Mouse (Mus musculus): ENCODE results near the gene Pdzrn3.

The Pdzrn3 gene

DNA sequence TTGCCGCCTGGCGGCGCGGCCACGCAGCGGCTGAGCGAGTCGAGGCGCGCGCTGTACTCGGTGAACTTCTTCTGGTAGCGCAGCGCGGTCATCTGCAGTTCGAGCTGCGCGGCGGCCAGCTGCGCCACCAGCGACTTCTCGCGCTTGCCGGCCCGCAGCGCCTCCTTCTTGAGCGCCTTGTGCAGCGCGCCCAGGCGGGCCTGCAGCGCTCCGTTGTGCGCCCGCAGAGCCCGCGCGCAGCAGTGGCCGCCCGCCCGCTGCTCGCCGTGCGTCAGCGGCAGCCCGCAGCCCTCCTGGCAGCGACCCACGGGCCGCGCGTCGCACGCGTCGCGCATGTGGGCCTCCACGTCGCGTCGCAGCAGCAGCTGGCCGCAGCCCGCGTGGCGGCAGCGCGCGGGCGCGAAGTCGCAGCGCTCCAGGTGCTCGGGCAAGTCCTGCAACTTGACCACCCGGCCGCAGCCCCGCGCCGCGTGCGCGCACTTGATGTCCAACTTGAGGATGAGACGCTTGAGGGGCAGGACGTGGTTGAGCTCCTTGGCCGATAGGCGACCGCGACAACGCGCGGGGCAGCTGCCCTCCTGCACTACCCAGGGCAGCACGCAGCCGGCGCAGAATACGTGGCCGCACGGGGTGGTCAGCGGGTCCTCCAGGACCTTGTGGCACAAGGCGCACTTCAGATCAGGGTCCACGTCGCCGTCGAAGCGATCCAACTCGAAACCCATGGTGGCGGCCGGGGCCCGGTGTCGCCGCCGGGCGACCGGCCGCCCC lies at the start of gene Pdzrn3:
TSS of gene Pdzrn3 (minus strand) at position 731 of the 768 bp plus-strand sequence.
- DNase-seq: no peak

DNA sequence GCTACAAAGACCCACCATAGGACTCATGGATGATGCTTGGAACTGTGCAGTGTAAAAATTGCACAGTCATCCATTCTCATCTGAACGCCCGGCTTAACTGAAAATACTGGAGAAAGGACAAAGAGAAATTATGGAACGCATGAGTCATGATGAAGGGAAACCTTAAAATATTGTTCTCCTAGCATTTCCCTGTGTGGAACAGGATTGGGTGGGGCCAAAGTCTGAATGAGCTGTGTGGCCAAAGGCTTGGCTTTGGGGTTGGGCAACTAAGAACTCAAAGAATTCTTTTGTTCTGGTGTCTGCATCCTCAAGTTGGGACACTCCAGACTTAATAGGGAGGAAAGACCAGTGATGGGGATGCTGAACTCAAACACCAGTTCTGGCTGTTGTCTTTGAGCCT lies 49.6 kb upstream of the Pdzrn3 start:
- DNase-seq: no peak

DNA sequence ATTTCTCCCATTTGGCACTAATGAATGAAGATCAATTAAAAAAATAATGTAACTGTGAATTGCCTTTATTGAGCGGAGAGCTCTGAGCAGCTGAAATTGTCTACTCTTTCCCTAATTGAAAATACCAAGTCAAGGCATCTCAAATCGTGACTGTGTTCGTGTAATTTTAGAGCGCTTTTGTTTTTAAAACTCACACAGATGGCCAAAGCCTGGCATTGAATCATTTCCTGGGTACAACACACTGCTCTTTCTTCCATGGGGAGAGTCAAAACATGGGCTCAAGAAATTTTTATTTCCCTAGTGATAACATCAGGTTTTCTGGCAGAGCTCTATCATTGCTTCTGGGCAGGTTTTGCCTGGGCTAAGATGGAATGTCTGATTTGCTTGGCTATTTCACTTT lies 48.6 kb upstream of the Pdzrn3 start:
- DNase-seq: no peak

DNA sequence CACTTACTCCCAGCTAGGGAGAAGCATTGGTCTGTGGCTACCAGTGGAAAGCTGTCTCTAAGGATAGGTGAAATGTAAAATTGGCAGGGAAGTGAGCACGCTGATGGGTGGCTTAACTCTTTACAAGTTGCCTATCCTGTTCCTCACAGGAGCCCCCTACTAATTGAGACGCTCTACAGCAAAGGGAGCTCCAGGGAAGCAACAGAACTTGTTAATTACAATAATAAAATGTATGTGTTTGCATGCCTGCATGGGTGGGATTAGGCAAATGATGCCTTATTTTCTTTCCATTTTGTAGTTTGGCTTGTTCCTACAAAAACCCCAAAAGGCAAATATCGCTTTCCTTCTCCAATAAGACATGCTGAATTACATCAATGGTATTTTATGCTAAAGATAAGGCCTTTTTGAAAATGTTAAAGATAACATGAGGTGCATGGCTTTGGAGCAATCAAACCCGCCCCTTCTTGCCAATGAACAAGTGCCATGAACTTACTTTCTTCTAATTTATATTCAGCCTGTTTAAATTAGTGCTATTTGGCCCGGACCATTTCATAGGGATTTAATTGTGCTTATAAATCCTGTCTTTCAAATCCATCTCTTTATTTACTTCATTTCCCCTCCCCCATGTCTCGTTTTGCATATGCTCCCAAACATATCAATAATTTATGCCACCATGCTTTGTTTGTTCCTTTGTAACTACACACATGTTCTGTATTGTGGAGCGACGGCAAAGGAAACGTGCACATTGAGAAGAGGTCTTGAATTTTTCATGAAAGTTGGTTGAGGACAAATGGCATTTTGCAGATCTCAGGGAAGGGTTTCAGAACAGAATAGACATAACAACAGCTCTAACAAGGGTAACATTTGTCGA lies 44.6 kb upstream of the Pdzrn3 start:
- DNase-seq: no peak

DNA sequence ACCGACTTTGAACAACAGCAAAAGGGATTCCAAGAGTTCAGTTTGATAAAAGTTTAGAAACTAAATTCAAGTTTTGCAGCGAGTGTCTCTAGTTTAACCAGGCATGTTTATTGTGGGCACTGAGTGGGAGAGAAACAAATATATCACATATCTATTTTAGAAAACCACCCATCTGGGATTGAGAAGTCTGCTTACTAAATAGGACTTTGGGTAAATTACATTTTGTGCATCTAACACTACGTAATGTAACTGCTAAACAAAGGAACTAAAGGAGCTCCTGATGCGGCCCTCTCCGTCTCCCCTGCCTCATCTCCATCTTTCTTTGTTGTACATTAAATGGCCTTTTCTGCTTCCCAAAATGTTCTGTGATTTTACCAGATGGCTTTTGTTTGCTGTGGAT lies 40.5 kb upstream of the Pdzrn3 start:
- no peak for DNase-seq

DNA sequence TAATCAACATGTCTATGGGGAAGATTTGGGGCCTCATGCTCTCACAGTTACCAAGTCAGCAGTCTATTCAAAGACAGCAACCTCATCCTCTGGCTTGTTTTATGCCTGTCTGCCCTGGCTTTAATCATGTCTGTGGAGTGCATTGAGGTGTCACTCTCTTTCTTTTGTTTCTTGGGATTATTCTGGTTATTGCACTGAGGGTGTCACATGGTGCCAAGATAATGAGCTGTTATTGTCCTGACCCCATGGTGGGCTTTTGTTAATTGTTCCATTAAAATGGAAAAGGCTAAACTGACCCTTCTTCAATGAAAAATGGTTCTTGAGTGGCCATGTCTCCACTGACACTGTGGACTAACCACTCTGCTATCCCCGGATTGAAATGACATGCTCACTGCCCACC lies 34.0 kb upstream of the Pdzrn3 start:
- no peak for DNase-seq

DNA sequence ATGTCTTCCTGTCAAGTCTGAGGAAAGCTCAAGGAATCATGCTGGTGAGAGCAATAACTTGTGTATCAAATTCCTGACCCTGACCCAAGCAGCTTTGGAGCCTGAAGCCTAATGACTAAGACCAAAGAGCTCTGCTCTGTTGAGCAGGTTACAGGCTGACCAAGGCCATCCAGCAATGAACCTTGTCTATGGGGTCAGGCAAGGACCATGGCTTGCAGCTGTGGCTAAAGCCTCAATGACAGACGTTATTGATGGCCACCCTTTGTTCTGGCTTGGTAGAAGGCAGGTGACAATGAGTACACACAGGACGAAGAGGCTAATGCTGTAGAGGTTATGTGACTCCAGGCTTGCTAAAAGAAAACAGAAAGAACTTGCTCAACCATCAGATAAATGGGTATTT lies 33.4 kb upstream of the Pdzrn3 start:
- no peak for DNase-seq

DNA sequence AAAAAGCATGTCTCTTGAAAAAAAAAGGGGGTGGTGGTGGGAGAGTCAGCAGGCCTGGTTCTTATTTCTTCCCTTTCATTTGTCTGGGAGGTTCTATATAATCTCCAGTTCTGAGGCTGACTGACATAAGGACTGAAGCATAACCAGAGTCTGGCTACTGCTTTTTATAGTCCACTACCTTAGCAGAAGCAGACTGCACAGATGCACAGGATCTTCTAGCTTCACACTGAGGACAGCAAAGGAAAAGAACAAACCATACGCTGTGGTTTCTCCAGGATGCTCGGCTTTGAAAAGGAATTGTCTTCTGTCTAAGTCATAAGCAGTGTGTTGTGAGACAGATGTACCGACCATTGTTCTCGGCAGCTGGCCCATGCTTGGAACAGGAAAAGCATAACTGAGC lies 19.0 kb upstream of the Pdzrn3 start:
- DNase-seq: no peak

DNA sequence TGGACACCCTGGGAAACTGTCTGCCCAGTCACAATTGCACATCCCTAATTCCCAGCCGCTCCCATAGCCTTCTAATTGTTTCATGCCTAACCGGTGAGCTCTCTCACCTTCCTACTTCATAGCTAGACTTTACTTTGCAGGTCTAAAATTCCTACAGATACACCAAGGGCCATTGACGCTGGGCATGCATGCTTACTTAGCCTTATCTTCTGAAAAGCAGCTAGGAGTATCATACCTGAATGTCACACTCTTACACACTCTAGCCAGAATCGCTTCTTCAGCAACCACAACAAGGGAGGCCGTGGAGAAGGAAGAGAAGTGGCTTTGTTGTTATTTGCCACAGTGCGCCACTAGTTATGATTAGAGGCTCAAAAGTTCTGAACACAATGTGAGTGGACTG lies 18.2 kb upstream of the Pdzrn3 start:
- DNase-seq: no peak

DNA sequence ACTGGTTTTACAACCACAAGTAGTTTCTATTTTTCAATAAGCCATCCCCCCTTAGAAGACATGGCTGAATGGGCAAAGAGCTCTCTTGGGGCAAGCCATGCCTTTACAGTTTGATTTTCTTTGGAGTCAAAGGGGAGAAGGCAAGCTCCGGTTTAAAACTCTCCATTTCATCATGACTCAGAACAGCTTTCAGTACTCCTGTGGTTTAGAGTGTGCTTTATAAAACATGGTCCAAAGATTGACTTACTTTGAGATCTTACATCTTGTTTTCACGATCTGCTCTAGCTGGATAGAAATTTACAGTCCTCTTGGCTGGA lies 15.1 kb upstream of the Pdzrn3 start:
- DNase-seq: no peak

DNA sequence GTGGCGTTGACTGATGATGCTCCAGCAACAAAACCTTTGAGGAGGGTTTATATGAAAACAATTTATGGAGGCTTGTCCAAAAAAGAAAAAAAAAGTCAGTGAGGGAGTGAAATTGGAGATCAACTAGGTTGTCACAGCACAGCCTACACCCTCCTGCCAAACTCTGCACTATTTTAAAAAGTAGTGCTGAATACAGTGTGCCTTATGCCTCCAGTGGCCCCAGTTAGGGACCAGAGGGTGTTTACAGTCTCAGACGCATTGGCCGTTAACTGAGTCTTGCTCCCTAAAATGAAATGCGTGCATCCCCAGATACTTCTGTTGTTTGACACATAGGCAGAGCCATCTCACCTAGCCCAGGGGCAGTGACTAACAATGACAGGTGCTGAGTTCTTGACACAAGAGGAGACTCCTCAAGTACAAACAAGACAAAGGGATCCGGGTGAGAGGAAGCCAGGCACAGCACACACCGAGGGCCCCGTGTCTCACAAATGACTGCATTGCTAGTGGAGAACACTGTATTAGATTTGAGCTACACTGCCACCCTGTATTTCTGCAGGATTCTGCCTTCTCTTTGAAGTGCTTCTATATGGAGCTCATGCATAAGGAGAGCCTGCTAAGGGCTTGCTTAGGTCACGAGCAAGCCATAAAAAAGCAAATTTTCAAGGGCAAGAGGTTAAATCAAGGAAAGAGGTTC lies 14.6 kb upstream of the Pdzrn3 start:
- DNase-seq: no peak

DNA sequence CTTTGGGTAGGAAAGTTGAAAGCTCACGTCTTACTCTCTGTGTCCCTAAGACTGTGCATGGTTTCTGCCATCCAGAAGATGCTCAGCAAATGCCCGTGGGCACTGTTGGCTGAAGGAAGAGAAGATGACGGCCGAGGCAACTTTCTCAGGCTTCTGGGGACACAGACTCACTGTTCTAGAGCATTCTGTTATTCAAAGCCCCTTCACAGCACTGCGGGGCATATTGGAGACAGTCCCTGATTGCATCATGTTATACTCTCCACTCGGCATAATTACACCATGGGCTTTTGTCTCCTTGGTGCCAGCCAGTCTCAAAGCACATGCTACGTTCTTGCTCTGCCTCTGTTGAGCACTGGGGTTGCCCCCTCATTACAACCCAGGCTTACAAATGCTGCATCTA lies 7.8 kb upstream of the Pdzrn3 start:
- DNase-seq: no peak

DNA sequence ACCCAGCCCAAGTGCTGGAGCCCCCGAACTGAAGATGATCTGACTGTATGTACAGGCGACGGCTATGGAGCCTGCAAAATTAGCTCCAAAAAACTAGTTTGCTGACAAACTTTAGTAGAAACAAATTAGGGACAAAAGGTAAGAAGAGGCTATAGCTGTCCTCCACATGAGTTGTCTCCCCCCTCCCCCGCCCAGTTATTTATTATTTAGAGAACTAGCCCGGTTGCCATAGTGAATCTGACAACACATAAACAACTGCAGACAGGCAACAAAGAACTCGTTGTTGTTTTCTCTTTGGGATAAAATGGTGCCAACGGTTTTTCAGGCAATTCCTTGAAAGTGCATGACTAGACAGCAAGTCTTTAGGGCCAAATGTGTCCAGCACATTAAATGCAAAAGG lies 7.3 kb upstream of the Pdzrn3 start:
- no peak for DNase-seq

DNA sequence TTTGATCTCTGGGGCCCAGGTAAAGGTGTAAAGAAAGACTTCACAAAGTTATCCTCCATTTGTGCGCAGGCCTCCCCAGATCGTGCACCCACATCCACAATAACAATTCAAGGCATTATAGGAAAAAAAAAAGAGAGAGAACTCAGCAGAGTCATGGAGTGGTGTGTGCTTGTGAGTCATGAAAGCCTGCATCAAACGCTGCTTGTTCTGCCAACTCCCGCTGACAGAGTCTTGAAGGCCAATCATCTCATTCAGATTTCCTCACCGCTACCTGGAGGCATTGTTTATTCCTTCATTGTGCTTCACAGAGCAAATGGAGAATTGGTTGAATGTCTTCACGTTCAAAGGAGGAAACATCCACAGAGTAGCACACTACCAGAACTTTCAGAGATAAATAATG lies 6.8 kb upstream of the Pdzrn3 start:
- DNase-seq: no peak

DNA sequence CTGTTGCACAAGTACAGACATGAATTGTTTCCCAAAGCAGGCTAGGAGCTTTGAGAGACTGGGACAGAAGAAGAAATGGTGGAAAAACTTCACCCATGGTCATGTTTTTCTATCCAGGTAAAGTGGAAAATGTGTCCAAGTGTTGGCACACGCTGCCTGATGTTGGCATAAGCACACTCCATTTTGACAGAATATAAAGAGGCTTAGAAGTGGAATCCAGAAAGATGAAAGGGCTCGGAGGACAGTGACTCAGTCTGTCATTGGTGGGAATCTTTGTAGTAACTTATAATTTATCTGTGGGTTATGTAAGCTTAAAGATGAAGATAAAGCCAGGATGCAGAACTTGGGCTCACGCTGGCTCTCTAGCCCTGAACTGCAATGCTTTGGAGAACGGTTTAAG lies 5.2 kb upstream of the Pdzrn3 start:
- DNase-seq: no peak

DNA sequence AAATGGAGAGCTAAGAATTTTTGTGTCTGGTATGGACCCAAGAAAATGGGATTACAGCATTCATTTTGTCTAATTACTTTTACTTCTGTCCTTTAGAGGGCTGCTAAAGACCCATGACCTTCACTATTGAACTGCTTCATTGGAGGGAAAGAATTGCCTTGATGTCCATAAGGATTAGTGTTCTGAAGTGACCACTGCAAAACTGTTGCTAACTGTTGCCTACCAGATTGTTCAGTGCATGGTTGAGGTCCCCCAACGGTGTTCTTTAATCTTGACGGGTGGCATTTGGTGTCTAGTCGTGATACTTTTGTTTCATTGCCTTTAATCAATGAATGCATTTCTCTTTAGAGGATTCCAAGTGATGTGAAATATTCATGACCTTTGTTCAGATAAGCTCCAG lies 1.8 kb upstream of the Pdzrn3 start:
- DNase-seq: no peak

DNA sequence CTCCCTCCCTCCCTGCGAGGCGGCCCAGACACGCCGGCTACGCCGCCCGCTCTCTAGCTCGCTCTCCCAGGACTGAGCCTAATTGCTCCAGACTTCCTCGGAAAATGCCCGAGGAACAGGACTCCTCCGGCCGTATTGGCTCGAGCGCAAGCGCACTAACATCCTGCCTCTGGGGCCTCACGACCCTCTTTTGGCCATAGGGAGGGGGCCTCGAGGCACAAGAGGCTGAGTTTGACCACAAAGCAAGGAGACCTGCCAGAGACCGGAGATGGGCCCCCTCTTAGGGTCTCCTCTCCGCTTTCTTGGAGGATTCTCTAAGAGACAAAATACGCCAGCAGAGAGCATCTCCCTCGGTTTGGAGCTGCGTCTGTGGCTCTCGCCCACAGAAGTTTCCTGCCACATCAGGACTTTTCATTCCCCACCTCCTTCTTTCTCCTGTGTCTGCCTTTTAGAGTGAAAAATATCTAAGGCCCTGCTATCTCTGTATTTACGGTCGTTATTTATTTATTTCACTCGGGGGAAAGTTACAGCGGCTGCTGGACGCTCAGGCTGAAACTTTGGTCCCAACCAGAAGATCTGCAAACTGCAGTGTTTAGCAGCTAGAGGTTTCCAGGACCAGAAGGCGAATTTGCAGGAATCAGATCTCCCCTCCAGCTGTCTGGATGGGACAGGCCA lies 375 bp upstream of the Pdzrn3 start:
- no peak for DNase-seq

DNA sequence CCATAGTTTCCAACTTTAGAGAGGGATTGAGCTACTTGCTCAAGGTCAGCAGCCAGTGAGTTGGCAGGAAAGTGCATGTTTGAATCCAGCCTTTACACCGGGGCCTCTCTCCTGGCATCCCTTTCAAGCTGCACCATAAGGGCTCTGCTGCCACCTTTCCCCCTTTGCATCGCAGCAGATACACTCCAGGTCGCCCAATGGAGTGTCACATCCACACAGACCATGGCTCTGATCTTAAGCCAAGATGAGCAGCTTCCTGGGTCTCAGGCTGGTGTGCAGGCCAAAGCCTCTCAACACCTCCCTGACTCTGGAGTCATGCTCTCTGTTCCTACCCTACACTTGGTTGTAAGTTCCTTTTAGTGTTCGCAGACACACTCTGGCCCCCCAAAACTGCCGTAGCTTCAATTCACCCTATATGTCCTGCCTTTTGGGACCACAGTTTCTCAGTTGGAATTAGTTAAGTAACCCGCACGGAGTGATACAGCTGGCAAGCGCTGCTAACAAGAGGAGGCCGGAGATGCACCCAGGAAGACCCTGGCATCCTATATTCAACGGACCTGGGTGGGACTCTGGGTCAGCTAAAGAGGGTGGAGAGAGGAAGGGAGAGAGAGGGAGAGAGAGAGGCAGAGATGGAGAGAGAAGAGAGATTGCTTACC lies 1.1 kb downstream of the Pdzrn3 start:
- no peak for DNase-seq

DNA sequence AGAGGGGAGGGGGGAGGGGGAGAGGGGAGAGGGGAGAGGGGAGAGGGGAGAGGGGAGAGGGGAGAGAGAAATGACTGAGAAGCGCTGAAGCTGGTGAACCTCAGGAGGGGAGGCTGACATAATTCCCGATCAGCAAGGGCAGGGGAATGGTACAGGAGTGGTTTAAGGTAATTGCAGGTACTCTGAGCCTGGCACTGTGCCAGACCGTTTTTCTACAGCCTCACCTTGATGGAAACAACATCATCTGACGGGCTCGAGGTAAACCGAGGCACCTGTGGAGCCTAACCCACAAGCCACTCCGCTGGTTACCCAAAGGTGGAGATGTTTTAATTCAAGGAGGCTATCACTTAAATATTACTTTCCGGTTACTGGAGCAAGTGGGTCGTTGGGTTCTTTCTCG lies 1.6 kb downstream of the Pdzrn3 start:
- no peak for DNase-seq

DNA sequence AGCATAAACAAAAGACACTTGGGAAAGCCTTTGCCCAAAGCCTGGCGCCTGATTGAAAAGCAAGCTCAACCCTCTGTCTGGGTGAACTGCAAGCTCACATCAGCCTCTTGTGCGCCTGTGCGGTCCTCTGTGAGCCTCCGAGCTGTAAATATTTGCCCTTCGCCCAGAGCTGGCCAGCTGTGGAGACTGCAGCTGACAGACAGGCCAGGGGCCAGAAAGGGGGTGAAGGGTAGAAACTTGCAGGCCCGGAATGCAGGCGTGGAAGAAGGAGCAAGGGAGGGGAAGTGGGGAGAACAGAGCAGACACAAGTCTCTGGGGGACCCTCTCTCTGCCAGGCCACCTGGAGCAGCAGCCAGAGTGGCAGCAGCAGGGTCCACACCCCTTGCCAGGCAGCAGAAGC lies 3.0 kb downstream of the Pdzrn3 start:
- no peak for DNase-seq

DNA sequence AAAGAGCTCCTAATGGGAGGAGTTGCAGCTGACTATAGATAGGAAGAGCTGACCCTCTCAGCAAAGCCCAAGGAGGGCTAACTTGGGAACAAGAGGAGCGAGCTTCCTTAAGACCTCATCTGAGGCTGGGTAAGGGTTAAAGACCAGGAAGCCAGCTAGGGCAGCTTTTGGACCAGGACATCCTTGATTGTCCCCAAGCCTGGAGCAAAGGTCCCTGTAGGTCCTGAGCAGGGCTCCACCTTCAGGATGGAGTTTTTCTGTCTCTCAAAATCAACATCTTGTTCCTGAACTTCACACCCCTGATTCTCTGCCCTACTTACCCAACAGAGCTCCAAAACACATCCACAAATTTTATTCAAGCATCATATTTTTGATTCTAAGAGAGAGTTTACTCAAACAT lies 3.5 kb downstream of the Pdzrn3 start:
- DNase-seq: no peak

DNA sequence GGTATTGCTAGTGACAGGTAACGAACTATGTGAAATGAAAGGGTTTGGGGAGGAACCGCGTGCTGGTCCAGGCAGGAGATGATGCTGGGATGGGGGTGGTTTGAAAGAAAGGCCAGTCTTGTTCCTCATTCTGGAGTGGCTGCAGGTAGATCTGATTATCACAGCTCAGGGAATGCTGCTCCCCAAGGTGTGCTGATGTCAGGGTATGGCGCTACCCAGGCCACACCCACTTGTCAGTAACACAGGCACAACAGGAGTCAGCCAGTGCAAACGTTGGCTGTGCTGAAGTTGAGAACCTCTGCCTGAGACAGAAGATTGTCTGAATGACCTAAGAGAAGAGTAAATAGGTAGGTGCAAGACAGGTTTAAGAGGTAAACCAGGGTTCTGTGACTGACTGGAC lies 4.7 kb downstream of the Pdzrn3 start:
- no peak for DNase-seq

Data from cerebellum, adult 8-10 months (tissue).